Mouse (Mus musculus) frontal cortex, postnatal 10 days (tissue): ENCODE measurements at regions not wholly inside any gene's neighbourhood (a gene's known extent, or its start where the extent isn't known, plus 50 kb on each side); places are given as distances from the start of the nearest gene placed in this dataset.

Experiments used
- DNase-seq, 2 experiments: peaks; one replicate each; pipeline ENCODE4 v3.0.0; 2022; ENCODE audit warnings: low spot score in 2 of 2, mixed read lengths in 1 of 2

DNA sequence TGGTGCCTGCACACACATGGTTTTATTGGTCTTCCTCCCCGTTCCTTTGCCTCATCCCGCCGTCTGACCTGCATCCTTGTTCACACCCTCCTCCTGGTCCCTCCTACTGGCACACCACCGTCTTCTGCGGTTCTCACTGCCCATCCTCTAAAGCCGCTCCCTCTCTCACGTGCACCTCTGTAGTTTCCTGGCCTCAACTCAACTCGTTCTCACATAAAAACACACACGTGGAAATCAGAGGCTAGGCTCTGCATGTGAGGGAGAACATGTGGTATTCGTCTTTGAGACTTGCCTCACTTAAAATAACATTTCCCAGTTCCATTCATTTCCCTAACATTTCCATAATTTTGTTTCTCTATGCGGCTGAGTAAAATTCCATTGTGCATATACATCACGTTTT, 69.5 kb downstream of the Aldh8a1 start:
- DNase-seq = no peak

DNA sequence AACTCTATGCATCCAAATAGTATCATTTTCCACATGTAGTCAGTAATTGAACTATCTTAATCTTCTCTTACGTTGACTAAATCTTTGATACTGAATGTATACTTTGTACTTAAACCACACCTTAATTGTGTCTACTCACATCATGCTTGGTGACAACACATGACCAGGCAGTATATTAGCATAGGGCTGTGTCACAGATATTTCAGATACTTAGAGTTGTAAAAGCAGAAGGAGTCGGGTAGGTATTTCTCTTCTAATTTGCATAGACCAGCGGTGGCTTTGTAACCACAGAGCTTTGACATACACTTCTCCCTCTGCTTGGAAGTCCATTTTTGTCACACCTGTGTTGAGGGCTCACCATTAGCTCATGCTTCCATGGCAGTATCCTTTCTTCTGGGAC, 71.0 kb downstream of the Aldh8a1 start:
- no peak for DNase-seq

DNA sequence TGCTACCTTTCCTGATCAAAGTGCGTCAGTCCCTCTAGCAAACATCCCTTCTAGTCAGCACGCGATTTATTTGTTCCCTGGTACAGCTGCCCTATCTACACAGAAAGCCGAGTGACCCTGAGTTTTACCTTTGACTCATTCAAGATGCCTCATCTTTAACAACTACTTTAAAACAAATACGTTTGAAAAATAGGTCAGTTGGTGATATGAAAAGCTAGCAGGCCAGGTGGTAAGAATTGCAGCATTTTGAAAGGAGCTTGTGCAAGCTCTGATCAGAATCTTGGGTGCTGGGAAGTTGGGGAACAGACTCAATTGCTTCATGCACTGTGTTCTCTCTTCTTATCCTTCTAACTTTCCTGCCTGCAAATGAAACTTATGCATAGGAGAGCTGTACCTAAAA, 71.9 kb downstream of the Aldh8a1 start:
- DNase-seq = no peak

DNA sequence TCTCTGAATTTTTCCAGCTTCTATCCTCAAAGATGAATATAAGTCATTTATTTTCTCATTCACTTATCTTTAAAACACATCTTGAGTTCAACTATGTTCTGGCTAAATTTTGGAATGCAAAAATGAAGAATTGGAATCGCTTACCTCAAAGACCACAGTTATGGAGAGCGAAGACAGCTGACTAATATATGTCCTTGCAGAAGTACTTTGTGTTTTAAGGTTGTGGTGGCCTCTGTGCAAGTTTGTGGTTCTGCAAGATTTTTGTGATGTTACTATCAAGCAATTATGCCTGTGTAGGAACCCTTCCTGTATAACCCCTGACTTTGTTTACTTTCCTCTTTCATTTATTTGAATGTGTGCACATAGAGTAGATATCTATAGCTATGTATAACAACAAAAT, 75.5 kb downstream of the Aldh8a1 start:
- no peak for DNase-seq

DNA sequence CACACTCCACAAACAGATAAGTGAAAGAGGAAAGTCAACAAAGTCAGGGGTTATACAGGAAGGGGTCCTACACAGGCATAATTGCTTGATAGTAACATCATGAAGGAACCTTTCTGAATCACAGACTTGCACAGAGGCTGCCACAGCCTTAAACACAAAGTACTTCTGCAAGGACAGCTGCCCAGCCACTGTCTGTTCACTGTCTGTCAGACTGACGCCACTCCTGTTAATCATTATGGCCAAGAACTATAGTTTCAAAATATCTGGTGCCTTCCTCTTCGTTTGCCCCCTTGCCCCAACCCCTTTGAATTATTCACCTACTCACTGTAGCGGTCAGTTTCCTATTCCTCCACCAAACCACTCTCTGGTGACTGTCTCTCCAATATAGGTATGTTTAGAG, 76.4 kb downstream of the Aldh8a1 start:
- no peak for DNase-seq

DNA sequence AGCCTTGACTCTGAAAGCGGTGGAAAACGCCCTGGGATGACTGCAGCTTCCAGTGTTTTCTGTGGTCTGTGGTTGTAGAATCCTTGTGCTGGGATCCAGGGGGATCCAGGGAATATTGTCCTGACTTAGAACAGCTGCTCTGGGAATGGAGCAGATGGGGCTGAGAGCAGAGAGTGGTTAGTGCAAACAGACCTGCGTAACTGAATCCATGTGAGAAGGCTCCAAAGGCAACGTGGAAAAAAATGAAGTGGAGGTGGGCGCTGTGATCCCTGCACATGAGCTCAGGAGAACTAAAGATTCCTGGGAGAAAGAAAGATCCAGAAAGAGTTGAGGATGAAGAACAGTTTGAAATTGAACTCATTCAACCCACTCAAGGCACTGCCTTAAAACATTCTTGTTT, 77.1 kb downstream of the Aldh8a1 start:
- no peak for DNase-seq

DNA sequence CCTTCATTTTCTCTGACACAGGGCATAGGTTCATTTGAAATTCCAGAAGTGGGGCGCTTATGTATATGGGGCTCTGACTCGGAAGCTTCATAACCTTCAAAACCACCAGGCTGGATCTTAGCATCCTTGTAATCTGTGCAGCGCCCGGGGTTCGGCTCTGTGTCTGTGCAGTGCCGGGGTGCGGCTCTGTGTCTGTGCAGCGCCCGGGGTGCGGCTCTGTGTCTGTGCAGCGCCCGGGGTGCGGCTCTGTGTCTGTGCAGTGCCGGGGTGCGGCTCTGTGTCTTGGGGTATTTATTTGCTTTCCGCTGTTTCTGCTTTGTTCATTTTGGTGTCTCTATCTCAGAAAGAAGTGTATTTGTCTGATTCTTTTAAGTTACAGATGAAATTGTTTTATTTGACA, 77.7 kb downstream of the Aldh8a1 start:
- no peak for DNase-seq

DNA sequence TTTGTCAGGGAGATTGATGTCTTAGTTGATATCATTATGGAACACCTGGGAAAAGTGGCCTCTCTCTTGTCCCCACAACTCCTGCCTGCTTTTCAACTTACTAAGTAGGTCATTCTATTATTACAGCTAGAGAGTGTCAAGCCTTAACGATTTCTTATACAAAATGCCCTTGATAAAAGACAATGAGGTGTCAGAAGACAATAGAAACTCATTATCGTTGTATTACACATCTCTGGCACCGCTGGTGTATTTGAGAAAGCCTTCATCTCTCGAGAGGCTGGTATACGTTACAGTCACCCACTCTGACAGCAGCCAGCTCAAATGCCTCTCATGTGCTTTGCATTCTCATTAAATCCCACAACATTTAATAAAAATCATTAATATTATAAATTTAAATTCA, 78.8 kb downstream of the Aldh8a1 start:
- no peak for DNase-seq

DNA sequence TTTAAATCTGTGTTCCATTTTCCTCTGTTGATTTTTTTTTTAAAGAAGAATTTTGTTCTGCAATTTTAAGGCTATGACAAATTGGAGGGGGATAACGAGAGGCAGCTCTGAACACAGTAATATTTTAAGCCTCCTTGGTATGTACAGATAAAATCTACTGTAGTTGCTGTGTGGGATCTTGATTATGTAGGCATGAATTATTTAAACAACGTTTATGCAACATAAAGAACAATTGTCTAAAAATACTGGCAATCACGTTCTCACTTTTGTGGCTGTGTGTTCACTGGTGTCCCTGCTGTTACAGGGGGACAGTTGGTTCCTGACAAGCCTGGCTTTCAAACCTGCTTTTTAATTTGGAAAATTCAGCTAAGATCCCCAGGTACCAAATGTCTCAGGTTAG, 79.3 kb downstream of the Aldh8a1 start:
- no peak for DNase-seq

DNA sequence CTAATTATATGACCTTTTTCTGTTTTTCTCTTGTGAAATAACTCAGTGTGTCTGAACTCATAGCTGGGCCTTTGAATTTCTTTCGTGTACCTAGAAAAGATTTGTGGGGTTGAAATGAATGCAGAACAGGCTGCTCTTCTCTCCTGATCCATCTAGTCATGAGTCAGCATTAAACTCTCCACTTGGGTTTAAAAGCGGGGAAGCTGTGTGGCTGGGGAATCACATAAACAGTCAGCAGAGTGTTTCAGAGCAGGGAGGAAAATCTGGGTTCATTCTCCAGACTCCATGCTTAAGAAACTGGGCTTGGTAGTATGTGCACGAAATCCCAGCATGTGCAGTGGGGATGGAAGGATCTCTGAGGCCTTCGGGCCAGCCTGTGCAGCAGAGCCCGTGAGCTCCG, 79.9 kb downstream of the Aldh8a1 start:
- DNase-seq = no peak

DNA sequence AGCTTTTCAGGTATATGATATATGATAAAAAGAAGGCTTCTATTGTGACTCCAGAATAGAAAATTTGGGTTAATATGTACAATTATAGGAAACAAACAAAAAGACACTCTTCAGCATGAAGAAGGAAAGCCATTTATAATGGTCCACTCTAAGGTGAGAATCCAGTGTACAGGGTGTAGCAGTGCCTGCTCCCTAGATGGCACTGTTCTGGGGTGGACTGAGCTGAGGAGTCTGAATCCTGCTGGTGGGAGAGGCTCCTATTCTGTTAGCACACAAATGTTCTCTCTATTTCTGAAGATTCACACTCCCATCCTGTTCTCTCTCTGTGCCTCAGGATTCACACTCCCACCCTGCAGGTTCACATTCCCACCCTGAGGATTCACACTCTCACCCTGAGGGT, 81.5 kb downstream of the Aldh8a1 start:
- DNase-seq = no peak

DNA sequence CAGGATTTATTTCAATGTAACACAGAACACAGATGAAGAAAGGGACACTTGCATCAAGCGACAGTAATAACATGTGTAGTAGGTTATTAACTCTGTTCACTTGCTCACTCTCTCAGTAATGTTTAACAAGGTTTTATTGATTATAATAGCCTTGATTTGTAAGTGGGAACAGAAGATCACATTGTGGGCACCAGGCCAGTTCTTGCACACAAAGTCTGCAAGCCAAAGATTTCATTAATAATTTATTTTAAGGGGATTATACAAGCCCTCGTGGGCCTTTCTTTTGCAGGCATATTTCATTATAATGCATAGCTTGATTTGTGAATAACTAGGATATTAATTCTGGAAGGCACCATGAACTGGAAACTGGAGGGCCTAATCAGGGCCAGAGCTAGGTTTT, 83.0 kb downstream of the Aldh8a1 start:
- no peak for DNase-seq

DNA sequence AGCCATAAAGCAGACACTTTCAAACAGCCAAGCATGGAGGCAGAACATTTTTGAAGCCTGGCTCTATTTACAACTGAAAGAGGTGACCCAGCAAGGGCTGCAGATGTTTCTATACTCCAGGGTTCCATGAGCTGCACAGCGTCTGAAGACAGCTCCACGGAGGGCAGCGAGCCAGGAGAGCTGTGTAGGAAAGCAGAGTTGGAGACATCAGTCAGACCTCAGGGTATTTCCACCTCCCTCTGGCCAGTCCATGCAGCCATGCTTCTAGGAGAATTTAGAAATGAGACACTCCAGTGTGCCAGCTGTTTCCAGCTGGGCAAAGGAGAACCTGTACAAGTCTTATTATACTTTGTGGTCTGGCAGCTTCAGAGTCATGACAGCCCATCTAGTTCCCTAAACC, 85.8 kb downstream of the Aldh8a1 start:
- no peak for DNase-seq

DNA sequence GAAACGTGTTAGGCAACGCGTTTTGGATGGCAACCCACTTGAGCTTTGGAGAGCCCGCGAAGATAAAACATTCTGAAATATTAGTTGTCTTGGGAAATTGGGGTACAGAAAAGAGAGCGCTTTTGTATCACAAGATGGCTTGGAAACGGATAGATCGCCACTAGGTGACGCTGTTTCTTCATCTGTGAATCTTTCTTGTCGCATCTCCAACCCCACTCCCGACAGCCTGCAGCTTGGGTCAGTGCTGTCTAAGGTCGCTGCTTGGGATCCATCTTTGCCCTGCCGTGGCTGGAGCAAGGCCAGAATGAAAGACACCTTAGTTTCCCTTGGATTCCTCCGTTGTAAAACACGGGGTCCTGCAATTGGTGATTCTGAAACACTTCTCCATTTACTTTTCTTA, 88.3 kb downstream of the Aldh8a1 start:
- peak; percentile 38 to 78 for DNase-seq

DNA sequence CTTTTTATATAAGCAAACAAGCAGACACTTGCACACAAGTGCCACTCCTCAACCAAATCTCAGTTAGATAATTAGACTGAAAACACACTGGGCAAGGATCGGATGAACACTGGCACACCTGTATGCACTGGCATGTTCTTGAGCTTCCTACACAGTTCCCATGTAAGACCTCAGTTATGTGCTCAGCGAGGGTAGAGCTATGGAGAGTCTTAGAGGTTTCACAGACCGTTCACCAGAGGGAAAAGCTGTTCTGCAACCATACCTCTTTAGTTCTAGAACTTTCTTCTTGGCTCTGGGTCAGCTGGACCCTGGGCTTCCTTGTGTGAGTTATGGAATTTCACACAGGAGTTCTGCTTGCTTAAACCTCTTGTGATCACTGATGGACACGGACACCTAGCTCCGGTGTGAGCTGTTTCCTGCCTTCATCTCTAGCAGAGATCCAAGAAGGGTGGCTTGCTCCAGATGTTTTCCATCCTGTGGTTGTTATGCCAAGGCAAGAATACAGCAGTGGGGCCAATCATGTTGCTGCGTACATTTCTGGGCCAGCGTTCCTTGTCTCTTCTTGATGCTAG, 88.8 kb downstream of the Aldh8a1 start:
- DNase-seq = no peak

DNA sequence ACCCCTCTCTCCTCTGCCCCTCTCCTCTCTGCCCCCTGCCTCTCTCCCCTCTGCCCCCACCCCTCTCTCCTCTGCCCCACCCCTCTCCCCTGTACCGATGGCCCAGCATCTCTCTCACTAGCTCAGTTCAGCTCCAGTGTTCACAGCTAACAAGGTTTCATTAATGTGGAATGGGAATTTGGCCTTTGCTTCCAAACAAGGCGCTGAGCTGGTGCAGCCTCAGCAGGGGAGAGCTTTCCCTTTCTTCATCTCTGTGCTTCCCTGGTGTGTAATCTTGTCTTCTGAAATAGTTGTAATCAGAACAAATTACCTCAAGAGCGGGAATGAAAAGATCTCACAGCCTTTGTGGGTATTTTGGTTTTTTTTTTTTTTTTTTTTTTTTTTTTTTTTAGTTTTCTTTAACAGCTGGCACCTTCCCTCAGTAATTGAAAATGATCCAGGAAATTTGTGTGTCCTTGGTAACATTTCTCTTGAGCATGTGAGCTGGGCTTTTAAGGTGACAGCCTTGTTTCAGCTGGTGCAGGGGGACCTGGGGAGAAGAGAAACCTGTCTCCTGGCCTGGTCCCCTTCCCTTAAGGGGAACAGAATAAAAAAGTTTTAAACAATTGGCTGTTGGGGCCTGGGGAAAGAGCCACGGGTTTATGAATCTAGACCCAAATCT, 90.5 kb downstream of the Aldh8a1 start:
- no peak for DNase-seq

DNA sequence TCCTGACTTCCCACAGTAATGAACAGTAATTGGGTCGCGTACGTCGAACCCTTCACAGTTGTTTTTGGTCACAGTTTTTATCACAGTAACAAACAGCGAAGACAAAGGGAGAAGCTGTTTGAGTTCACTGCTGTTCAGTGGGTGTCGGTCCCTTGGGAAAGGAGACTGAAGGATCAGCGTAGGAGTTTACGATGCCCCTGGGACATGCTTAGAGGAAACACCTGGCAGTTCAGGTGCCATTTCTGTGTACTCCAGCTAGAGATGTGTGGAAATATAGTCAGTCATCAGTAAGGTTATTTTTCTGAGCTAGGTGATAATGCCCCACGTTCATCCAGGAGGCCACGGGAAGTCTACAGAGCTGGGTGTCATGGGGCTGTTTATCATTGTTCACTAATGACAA, 91.3 kb downstream of the Aldh8a1 start:
- DNase-seq = no peak

DNA sequence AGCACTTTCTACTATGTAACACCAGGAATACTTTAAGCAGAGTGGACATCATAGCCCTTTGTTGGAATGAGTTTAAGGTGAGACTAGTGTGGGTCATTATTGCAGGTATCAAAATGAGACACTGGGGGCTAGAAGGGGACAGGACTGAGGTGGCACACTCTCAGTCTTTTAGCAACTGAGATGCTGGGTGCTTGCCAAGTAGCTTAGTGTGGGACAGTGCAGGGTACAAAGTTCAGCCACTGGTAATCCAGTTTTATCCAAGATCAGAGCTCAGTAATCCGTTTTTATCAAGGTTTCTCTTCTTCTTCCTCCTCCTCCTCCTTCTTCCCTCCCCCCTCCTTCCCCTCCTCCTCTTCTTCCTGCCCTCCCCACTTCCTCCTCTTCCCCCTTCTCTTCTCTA, 92.9 kb downstream of the Aldh8a1 start:
- DNase-seq = no peak

DNA sequence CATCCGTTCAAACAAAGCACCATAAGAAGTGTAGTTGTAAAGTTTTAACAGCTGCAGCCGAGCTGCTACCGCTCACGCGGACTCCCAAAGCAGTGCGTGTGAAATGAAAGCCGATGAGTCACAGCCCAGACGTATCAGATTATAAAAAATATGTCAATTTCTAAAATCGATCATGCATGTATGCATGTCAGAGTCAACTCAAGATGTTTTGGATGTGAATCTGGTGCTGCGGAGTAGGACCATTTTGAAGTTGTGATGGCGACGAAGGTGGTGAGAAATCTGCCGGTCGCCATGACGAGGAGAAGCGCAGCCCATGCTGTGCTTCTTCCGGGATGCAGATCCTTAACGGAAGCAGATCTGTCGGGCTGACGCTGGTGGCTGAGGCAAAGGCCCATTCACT, 93.5 kb downstream of the Aldh8a1 start:
- DNase-seq = no peak

DNA sequence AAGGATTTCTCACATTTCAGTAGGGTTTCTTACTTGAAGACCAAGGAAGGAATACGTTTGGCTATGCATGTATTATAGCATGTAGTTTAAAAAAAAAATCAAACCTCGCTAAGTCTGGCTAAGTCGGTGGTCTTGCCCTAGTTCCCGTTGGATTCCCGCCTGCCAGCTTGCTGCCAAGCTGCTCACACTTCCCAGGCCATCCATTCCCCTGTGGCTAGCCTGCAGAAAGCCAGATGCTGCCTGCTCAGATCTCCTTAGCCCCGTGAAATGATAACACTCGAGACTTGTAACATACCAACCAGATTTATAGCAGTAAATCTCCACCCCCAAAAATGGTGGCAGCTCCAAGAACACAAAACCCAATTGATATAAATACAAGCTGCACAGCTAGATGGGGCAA, 97.2 kb downstream of the Aldh8a1 start:
- no peak for DNase-seq

DNA sequence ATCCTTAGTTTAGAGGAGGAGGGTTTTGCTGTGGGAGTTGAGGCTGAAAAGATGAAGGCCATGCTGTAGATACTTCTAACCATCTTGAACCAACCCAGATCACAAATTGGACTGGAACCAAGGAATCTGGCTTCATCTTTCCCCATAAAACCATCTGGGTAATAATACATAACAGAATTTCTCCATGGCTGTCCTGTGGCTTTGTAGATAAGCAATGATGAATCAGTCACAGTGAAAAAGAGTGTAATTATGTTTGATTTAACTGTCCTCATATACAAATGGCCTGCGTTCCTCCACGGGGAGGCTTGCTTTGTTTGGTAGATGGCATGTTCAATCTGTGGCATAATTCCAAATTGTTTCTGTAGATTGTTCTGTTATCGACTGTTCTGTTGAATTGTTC, 100.9 kb downstream of the Aldh8a1 start:
- DNase-seq = no peak

DNA sequence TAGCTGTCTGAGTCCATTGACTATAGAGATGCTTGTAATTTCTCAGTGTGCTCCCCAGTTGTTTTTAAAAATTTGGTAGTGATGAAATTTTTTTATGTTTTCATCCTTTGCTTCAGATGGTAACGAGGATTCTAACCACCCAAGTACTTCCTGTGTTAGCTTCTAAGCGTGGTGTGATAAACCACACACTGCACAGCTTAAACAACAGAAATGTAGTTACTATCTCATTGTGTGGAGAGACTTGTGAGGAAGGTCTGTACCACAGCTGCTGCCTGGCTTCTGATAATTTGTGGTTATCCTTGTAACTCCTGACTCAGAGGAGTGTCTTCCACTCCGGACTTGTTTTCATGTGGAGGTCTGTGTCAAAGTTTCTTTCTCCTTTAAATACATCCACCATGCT, 102.3 kb downstream of the Aldh8a1 start:
- DNase-seq = no peak

DNA sequence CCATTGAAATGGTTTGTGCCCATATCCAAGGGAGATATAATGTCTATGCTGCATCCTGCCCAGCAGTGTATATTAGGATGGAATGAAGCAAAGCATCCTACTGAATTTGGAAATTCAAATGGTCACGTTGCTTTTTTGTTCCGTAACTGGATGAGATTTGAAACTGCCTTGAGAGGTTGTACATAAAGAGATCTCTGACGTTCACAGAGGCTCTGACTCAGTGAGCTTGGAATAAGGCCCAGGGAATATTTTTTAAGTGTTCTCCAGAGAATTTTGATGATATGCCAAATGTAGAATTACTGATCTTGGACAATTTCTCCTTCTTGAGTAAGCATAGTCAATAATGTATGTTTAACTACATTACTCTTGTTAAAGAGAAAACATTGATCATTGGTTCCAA, 104.2 kb downstream of the Aldh8a1 start:
- DNase-seq = no peak

DNA sequence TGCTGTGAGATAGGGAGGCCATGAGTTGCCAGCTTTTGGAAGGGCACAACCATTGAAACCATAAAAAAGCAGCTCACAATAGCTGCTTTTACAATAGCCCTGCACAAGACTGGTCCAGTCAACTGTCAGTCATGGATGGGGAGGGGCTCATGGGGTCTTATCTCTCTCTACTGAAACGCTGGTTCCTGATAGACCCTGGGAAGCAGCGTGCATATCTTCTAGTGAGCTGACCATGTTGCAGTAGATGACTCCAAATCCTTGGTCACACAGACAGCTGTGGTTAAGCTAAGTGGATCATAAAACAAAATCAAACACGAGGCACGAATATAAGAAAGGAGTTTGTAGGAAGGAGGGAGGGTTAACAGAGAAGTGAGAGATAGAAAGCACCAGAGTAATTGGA, 105.0 kb downstream of the Aldh8a1 start:
- no peak for DNase-seq
